Mouse (Mus musculus) thymus, adult 2 months (tissue): ENCODE measurements at regions not wholly inside any gene's neighbourhood (a gene's known extent, or its start where the extent isn't known, plus 50 kb on each side); places are given as distances from the start of the nearest gene placed in this dataset.
A peak's percentile ranks its signal among the peaks of the same experiment; 100 is the strongest.
"Not testable (repeated sequence)": the region's sequence is repeated elsewhere in the genome, so short reads cannot be mapped to it uniquely, and the experiment has no call there.

Experiments used
- DNase-seq: peaks from one replicate; pipeline ENCODE4 v3.0.0; 2021
- H3K27ac ChIP-seq: fragments of 200-500 bp; 2 replicates; pipeline ENCODE4 v1.5.1; 2012; ENCODE audit warnings: low read length, control low read depth; ENCODE audit not compliant: control insufficient read depth, insufficient read depth
- H3K27me3 ChIP-seq: fragments of 200-500 bp; 2 replicates; pipeline ENCODE4 v1.6.1; 2012; ENCODE audit warnings: mild to moderate bottlenecking, low read length, moderate library complexity, mixed read lengths; ENCODE audit not compliant: control insufficient read depth, insufficient read depth
- H3K36me3 ChIP-seq: fragments of 200-500 bp; 2 replicates; pipeline ENCODE4 v1.6.1; 2012; ENCODE audit warnings: mild to moderate bottlenecking, low read length, moderate library complexity; ENCODE audit not compliant: control insufficient read depth, insufficient read depth
- H3K4me1 ChIP-seq: fragments of 200-500 bp; replicated peaks from 2 replicates; pipeline ENCODE4 v1.6.1; 2012; ENCODE audit warnings: low read length; ENCODE audit not compliant: control insufficient read depth, insufficient read depth
- H3K4me3 ChIP-seq: fragments of 200-500 bp; 2 replicates; pipeline ENCODE4 v1.5.1; 2012; ENCODE audit warnings: mild to moderate bottlenecking, low read length, control low read depth, moderate library complexity; ENCODE audit not compliant: control insufficient read depth, insufficient read depth
- CTCF ChIP-seq: fragments of 200-500 bp; IDR thresholded peaks from 2 replicates; pipeline ENCODE4 v1.5.1; 2012; ENCODE audit warnings: mild to moderate bottlenecking, control low read depth, low read length, moderate library complexity, borderline replicate concordance; ENCODE audit not compliant: control insufficient read depth, poor library complexity, insufficient read depth; ENCODE audit errors: extremely low read depth
- POLR2A ChIP-seq: fragments of 200-500 bp; IDR thresholded peaks from 2 replicates; pipeline ENCODE4 v1.6.1; 2012; ENCODE audit warnings: mild to moderate bottlenecking, low read length, control low read depth, moderate library complexity; ENCODE audit not compliant: control insufficient read depth, poor library complexity, insufficient read depth; ENCODE audit errors: extremely low read depth
- WGBS: fragments of 180-500 bp; shearing (Covaris S2); methylation state at CpG from one replicate; pipeline ENCODE4 v1.1.7; 2018; 5-methylcytosine and 5-hydroxymethylcytosine counted together

GRCm38 (mm10) chr14:90334541-90334940 lies 1863.3 kb upstream of the Pcdh20 start:
- no peaks in the 10 kb centered on the region for H3K4me1 ChIP-seq
- DNase-seq, result no peak
- WGBS, result 82% methylated on average over 3 of the region's 3 CpGs

GRCm38 (mm10) chr14:90295456-90295855 lies 1824.3 kb upstream of the Pcdh20 start:
- not testable (repeated sequence) for H3K4me3 ChIP-seq, H3K36me3 ChIP-seq, H3K27me3 ChIP-seq, H3K27ac ChIP-seq, H3K4me1 ChIP-seq
- peak; percentile 7 for DNase-seq
- WGBS, result 97% methylated on average over 17 of the region's 18 CpGs

More at GRCm38 (mm10) chr14:90334541-90334940, 1863.3 kb upstream of the Pcdh20 start:
- no peak overlapping the region for H3K4me3 ChIP-seq
- TF ChIP-seq POLR2A (no peak), CTCF (no peak)
- no peaks in the 10 kb centered on the region for H3K36me3 ChIP-seq
- no peak overlapping the region for H3K27ac ChIP-seq
- H3K27me3 ChIP-seq, result no peaks in the 10 kb centered on the region

- Histone ChIP-seq H3K27me3 (no peaks in the 10 kb centered on the region), H3K36me3 (no peaks in the 10 kb centered on the region), H3K4me3 (no peak overlapping the region), H3K27ac (no peak overlapping the region), H3K4me1 (no peaks in the 10 kb centered on the region)
- no peak for TF ChIP-seq POLR2A
- WGBS, result 97% methylated on average over 3 of the region's 3 CpGs
- DNase-seq, result no peak
These were observed 1774.8 kb upstream of the Pcdh20 start for GRCm38 (mm10) chr14:90246042-90246441.

GRCm38 (mm10) chr14:90232661-90233060 lies 1761.5 kb upstream of the Pcdh20 start:
- no peak for DNase-seq
- no peaks in the 10 kb centered on the region for H3K36me3 ChIP-seq
- TF ChIP-seq CTCF, result no peak
- no peak for TF ChIP-seq POLR2A
- 93% methylated on average over 5 of the region's 5 CpGs for WGBS
- no peak overlapping the region for H3K4me3 ChIP-seq
- H3K4me1 ChIP-seq, result no peaks in the 10 kb centered on the region
- no peaks in the 10 kb centered on the region for H3K27me3 ChIP-seq
- no peak overlapping the region for H3K27ac ChIP-seq

- DNase-seq, result no peak
- H3K36me3 ChIP-seq, result no peaks in the 10 kb centered on the region
These were observed 1729.1 kb upstream of the Pcdh20 start for GRCm38 (mm10) chr14:90200294-90200693.

GRCm38 (mm10) chr14:90197791-90198190 lies 1726.6 kb upstream of the Pcdh20 start:
- DNase-seq, result no peak
- Histone ChIP-seq H3K36me3 (no peaks in the 10 kb centered on the region), H3K4me1 (no peaks in the 10 kb centered on the region), H3K27ac (no peak overlapping the region), H3K27me3 (no peaks in the 10 kb centered on the region), H3K4me3 (no peak overlapping the region)
- TF ChIP-seq CTCF, result no peak
- TF ChIP-seq POLR2A, result no peak
- WGBS, result 93% methylated on average over 8 of the region's 8 CpGs

More at GRCm38 (mm10) chr14:90200294-90200693, 1729.1 kb upstream of the Pcdh20 start:
- Histone ChIP-seq H3K4me1 (no peaks in the 10 kb centered on the region), H3K4me3 (no peak overlapping the region), H3K27me3 (no peaks in the 10 kb centered on the region), H3K27ac (no peak overlapping the region)
- TF ChIP-seq CTCF (no peak), POLR2A (no peak)

GRCm38 (mm10) chr14:90172729-90173128 lies 1701.5 kb upstream of the Pcdh20 start:
- Histone ChIP-seq H3K27me3 (no peaks in the 10 kb centered on the region), H3K4me3 (no peak overlapping the region), H3K4me1 (no peaks in the 10 kb centered on the region), H3K36me3 (no peaks in the 10 kb centered on the region), H3K27ac (no peak overlapping the region)
- DNase-seq, result no peak
- TF ChIP-seq CTCF (no peak), POLR2A (no peak)
- 80% methylated on average over 3 of the region's 3 CpGs for WGBS
